Mouse (Mus musculus) right cerebral cortex, postnatal 14 days (tissue): Measurements from ENCODE around the gene Cpa2.
A peak's percentile ranks its signal among the peaks of the same experiment; 100 is the strongest.

ENCODE experiments used
- DNase-seq: peaks from one replicate; pipeline ENCODE4 v3.0.0; 2022

Gene Cpa2

DNA sequence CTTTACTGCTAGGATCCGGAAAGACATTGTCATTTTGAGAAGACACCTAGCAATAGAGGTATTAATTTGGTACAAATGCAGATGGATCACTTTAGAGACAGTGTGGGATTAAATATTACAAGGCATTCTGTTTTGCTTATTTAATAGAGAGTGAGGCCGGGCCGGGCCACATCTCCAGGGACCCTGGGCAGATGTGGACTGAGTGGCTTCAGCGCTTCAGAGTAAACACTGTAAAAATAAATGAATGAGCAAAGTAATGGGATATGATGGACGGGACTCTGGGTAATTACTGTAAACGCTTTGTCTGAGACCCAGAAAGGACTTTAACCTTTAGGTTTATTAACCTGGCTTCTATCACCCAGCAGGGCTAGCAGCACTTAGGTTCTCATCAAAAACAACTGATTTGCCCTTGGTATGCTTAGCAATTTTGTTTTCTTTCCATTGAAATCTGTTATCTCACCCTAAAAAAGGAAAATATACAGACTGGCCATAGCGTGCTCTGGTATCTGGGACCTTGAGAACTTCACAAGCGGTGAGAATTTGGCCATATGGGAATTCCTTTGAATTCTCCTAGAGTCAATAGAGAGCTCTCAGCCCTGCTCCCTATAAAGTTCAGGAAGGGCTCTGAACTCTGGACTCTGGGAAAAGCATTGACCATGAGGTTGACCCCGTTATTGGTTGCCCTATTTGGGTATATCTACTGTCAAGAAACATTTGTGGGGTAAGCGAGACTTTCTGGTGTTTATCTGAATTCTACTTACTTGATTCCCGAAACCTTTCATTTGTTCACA, at the start of gene Cpa2:
TSS of gene Cpa2 (plus strand) at position 574 of the 791 bp plus-strand sequence.
- no peak for DNase-seq

DNA sequence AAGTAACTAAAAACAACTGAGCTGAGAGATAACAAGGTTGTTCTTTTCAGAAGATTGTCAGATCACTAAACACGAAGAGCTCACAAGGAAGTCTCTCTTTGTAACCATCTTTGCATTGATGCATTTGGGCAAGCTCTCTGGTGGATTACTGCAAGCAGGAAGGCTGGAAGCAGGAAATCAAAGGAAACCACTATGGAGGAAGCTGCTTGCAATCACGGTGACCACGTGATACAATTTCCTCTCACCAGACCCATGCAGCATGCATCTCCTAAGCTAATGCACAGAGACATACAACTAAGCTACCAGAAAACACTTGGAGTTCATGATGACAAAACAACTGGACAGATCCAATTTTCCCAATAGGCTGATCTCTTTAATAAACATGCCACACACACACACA, 42.3 kb upstream of the Cpa2 start:
- no peak for DNase-seq

DNA sequence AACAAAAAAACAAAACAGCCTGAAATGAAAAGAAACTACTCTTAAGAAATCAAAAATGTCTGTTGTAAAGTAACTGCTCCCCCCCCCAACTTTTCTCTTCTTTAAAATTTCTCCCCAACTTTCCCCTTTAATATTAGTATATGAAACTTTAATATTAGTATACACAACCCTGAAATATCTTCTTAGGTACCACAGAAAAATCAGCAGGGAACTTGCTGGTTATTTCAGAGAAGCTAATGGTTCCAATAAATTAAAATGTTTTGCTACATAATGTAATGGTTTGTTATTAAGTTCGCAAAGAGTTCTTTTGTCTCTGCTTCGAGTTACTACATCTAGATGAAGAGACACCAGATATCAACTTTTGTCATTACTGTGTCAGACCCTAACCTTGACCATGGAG, 32.6 kb upstream of the Cpa2 start:
- DNase-seq, result no peak

DNA sequence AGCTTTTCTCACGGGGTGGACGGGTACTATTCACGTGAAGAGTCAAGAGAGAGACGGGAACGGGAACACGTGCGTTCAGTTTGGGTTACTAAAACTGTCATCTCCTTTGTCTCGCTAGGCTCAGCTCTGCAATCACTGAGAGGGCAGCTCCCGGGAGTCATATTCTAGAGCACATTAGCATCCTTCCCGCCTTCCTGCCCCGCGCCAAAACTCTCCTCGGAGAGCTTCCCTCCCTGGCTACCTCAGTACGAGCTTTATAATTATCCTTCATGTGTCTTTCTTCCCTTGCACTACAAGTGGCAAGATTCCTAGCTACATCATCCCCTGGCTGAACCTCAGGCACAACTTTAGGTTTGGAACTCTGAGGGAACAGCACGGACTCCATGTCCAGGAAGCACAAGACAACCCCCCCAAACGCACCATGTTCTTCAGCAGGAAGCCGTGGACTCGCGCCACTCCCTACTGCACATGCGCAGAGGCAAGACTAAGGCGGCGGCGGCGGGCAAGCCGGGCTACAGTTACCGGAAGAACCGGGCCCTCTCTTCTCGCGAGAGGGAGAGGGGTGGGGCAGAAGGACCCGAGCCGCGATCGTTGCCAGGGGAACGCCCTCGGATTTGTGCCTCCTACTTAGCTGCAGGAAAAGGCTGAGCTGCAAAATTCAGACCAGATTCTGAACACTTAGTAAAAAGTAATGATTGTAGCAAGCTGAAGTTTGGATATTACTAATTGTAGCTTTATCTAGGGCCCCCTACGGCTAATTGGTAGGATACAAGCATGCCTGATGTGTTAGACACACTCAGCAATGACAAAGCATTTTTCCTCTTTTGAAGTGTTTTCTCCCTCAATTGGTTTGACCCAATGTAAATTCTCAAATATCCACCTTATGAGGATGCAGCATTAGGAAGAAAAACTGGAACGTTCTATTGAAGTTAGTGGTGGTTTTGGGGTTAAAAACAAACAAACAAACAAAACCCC, 31.8 kb upstream of the Cpa2 start, which contains the start of the genes Tmem209 and Ssmem1:
TSS of gene Tmem209 (minus strand) at position 519 of the 975 bp plus-strand sequence.
TSS of gene Ssmem1 (plus strand) at position 585 of the 975 bp plus-strand sequence.
- peak; percentile 99 for DNase-seq

DNA sequence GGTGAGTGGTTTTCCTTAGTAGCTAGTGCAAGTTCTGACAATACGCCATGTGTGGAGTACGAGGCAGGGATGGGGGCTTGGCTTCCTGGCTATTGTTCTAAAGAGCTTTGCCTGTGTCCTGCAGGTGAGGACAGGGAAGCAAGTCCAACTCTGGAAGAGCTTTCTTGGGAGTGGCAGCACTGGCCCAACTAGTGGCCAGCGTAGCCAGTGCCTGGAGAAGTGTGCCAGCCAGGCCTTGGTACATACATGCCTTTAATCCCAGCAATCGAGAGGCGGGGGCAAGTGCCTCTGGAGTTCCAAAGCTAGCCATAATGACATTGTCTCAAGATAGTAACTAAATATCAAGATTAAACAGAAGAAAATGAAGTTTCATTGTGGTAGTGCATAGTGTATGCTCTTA, 31.1 kb upstream of the Cpa2 start:
- no peak for DNase-seq

DNA sequence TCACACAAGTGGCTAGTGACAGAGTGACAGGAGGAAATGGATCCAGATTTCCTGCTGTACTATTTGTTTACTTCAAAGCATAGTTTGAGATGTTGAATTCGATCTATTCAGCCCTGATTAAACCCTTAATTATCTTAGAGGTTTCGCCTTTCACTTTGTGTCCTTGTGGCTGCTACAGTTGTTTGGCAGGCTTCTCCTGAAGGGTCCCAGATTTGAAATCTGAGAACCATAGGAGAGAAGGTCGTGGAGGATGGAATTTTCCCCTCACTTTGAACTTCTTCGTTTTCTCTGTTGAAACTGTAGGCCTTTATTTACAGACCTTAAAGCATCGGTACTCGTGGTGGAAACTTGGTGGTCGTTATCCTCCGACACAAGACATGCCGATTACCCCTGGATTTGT, 27.1 kb upstream of the Cpa2 start:
- DNase-seq, result no peak

DNA sequence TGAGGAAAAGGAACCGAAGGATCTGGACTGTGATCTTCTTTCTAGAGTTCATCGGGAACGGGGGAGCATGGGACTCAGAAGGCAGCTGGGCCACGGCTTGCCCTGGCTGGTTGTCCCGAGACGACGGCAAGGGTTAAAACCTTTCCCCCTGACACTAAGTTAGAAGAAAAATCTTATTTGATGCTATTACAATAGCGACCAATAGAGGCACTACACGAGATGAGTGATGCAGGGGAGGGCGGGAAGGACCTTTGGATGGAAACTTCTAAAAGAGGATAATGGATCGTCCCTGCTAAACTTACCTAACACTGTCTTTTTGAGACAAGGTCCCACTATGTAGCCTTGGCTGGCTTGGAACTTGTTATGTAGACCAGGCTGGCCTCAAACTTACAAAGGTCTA, 21.0 kb upstream of the Cpa2 start:
- no peak for DNase-seq

DNA sequence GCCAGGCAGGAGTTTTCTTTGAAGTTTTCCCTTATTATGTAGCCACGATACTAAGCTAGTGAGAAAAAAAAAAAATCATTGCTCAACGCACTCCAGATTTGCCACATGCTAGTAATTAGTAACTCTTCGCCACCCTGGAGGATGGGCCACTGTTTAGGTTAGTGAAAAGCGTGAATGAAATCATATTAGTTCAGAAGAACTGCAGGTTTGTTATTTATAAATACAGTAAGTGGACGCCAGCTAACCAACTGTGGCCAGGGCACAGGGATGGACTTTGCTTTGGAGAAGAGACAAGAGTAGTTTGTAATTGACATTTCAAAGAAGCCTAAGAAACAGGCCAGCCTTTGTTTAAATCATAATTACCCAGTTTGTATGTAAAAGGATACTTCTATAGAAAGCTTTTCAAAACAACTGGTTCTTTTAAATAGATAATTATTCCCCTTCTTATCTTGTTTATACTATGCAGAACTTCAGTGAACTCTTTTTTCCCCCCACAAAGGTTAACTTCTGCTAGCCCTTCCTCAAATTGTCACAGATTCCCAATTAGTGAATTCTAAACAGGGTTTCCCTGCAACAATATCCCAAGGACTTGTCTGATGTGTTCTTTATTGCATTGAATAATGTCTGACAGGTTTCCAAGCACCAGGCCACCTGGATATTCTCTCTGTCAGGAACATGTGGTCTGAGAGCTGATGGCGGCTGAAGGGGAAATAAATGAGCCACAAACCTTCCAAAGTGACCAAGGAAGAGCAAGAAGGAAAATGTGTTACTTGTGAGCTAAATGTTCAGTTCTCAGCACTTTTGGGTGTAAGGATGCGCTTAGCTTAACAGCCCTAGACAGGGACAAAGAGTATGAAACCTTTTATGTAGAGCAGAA, 15.7 kb upstream of the Cpa2 start:
- DNase-seq, result no peak

DNA sequence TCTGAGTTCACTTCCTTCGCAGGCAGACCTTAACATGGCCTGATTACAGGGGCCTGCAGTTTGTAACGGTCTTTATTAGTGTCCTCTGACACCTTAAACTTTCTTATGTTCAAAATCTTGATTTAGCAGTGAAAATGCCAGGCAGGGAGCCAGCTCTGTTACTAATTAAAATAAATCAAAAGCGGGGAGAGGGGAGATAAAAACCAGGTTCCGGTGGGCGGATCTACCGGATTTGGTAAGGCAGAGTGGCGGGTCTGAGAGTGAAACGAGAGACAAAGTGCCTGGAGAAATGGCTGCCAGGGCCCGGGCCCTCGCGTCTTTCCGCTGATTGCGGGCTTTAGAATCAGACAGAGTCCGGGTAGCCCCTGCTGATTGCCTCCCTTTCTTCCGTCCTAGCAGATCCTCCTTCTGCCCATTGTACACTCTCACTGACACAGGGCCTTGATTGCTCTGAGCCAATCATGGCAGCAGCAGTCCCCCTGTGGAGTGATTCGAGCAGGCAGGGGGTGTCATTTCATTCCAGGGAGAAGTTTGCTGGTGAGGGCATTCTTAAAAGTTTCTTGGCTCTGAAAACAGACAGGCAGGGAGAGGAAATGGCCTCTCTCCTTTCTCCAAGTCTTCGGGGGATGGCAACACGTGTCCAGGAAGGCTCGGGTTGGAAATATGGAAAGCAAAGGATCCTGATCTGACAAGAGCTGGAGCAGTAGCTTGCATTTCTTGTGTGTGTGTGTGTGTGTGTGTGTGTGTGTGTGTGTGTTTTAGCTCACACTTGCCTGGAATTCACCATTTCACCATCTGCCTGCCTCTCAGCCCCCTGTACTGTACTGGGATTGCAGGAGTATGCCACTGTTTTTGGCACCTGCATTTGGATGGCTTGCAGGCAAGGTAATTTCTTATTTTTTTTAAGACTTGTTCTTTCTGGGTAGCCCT, 14.5 kb upstream of the Cpa2 start:
- DNase-seq, result no peak

DNA sequence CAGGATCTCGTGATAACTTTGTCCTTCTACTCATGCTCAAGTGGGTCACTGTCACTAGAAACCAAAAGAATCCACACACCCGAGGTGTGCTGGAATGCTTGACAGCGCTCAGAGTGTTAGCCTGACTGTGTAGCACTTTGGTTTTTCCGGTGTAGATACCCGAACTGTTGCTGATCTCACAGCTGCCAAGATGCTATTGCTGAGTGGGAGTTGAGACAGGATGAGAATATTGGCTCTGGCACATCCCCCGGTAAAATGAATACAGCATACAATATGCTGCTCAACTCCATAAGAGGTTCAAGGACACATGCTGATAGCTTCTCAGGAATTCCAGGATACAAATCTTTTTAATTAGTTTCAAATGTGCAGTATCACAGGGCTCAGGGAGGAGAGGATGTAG, 12.6 kb upstream of the Cpa2 start:
- no peak for DNase-seq

DNA sequence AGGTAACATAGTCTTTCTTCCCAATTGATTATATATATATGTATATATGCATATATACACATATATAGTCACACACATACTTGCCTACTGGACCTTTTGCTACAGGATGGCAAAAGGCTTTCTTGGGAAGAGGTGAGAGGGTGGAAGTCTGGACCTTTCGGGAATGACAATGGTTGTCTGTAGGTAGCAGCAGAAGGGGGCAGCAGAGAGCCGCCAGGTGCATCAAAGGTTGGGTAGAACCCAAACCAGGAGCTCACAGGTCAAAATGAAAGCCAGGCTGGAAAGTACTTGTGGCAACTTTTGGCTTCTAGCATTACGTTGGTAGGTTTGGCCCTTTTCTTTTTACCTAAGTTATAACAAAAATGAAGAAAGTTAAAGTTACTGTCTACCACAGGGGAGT, 6.0 kb upstream of the Cpa2 start:
- no peak for DNase-seq

DNA sequence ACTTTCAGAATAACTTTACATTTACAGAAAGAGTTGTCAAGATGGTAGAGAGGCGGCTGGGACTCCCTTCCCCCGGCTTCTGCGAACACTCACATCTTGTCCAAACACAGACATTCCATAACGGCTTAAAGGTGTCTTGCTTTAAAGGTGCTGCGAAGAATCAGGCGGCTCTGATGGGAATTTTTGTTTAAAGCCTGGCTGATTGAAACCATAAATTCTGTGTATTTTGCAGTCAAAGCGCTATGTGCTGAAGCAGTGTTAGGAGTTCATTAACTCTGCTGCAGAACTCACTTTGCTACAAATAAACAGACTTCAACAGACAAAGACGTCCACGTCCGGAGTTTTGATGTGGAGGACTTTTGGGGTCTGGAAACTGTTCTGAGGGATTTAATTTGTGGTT, 3.1 kb upstream of the Cpa2 start:
- no peak for DNase-seq

DNA sequence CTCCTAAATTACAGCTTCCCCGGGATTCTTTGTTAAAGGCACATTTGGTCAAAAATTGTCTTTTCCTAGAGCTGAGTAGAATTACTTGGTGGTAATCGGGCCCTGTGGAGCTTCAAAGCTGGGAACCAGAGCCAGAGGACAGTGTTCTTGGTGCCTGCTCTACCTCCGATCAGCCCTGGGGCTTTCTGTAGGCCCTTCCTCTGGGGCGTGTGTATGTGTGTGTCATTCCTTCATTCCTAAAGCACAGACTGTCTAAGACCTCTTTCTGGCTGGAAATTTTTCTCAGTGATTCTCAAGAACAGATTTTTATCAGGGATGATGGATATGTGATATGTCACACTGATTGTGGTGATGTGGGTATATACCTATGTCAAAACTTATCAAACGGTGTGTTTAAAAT, 2.6 kb upstream of the Cpa2 start:
- no peak for DNase-seq

DNA sequence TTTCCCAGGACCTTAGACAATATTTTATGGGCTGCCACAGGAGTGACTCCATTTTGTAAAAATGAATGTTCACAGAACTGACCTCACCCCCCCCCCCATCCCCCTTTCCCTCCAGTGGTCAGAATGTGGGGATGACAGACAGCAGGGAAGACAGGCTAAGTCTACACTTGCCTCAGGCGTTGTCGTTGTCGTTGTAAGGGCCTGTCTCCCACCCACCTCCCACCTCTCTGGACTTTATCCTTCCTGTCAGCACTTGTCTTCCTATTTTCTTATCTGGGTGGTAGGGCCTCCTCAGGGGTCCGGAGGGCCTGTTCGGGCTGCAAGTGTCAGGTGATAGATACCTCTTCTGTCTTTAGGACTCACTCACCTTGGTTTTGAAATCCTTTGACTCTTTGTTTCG, 895 bp downstream of the Cpa2 start:
- no peak for DNase-seq

DNA sequence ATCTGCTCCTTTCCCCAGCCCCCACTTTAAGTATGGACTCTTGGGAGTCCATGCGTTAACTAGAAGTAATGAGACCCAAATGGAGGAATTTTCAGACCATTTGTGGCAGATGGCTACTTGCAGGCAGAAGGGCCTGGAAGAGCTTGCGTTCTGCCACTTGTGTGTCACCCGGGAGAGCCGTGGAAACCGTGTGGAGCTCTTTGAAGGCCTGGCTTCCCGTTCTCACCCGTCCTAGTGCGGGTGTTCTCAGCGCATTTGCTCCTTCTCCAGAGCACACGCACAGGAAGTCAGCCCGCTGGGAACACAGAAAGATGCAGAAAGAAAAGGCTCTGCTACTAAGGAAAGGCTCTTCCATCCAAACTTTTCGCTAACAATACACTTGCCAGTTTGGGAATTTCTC, 1.7 kb downstream of the Cpa2 start:
- no peak for DNase-seq

DNA sequence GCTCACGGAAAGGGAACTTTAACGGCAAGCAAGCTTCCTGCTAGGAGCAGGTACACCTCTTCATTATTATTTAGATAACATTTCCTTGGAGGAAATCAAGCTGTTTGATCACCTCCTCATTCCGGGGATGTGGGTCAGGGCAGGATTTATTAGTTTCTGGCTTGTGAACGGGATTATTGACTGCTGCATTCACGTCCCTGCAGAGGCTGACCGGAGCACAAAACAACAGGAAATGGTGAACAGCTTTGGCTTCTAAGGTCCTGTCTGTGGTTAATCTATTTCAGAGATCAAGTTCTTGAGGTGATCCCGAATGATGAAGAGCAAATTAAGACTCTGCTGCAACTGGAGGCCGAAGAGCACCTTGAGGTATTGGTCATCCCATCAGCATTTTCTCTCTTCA, 2.5 kb downstream of the Cpa2 start:
- no peak for DNase-seq

DNA sequence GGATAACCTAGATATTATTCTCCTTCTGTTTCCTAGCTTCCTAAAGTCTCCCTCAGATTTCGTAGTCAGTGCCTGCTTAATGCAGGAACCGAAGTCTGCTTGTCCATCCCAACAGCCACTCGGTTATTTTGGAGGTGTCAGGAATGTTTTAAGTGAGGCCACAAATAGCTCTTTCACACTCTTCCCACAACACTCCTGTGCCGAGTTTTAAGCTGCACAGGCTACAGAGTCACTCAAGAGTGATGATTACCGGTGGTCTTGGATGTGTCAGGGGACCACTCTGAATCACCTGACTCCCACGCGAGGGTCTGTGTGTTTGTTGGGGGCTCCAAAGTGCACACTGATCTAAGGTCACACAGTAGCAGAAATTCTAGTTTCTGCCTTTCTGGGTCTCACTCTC, 4.3 kb downstream of the Cpa2 start:
- DNase-seq, result no peak

DNA sequence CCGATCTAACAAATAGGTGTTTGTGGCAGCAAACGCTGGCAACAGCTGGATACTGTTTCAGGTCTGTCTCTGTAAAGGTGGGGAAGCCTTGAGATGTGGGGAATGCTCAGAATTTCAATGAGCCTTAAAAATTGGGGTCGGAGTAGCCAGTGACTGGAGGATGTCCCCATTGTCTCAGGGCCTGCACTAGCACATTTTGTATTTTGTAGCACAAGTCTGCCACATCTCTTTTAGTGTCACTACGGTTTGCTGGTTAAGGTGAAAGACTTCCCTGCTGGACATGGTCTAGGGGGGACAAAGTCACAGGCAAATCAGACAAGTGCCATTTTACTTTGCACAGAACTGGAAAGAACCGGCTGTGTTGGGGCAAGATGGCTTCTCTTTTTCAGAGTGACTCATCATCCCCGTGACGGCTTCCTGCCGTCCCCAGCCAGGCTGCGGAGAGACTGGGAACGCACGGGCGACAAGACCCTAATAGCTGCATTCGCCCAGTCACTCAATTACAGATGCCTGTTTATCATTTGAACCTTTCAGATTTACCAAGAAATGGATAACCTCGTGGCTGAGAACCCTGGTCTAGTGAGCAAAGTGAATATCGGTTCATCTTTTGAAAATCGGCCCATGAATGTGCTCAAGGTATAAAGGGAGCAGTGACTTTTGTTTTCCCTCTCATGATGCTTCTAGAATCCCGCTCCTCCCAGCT, 5.3 kb downstream of the Cpa2 start:
- no peak for DNase-seq

DNA sequence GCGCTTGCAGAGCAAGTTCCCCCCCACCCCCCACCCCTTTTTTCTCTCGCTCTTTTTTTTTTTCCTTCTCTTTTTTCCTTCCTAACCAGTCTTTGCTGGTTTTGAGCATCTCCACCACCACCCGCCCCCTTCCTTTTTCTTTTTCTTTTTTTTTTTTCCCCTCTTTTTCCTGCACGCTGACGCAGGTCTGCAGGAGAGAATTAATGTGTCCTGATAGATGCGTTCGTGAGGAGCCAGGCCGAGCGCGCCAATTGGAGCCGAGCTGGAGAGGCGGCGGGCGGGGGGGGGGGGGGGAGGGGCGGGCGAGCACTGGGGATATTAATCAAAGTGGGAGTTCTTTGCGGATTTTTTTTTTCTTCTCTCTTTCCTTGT, 5.9 kb downstream of the Cpa2 start:
- no peak for DNase-seq

DNA sequence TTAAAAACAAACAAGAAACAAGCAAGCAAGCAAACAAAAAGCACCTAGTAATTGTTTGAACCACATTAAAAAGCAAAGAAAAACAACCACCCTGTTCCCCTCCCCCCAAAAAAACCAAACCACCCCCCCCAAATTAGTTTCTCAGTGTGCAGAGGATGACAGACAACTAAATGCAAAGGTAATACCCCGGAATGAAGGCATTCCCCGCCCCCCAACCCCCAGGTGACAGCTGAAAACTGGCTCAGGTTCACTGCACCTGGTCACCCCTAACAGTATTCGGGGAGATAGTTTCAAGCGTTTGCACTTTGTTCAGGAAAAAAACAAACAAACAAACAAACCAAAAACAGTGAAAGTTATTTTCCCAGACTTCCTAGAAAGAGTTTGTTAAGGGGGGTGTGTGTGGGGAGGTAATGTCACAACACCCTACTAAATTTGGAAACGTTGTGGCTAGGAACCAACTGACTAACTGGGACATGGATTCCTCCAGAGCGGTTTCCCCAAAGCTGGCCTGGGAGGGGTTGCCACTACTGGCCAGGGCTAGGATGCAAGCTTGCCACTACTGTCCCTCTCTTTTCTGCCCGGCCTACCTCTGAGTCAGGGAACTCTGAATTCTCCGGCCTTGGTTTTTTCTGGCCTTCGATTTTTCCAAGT, 6.4 kb downstream of the Cpa2 start:
- no peak for DNase-seq
